Mouse (Mus musculus) lung, postnatal 0 days (tissue): ENCODE measurements at regions not wholly inside any gene's neighbourhood (a gene's known extent, or its start where the extent isn't known, plus 50 kb on each side); places are given as distances from the start of the nearest gene placed in this dataset.

ENCODE experiments used
- ATAC-seq: fragments of 200-750 bp; cut with Nextera tagmentation; 2 replicates; pipeline ENCODE4 v1.8.0; 2017; ENCODE audit warnings: moderate library complexity
- DNase-seq: peaks from one replicate; pipeline ENCODE4 v3.0.0-alpha.2; 2016; ENCODE audit warnings: low spot score
- H3K27ac ChIP-seq: fragments of 300-500 bp; sonication (generic); 2 replicates; pipeline ENCODE4 v1.5.1; 2014; ENCODE audit warnings: antibody characterized with exemption, mild to moderate bottlenecking, low read length, mixed read lengths
- H3K27me3 ChIP-seq: fragments of 300-500 bp; sonication (generic); replicated peaks from 2 replicates; pipeline ENCODE4 v1.6.1; 2014; ENCODE audit warnings: low read length, mixed read lengths; ENCODE audit not compliant: insufficient read depth
- H3K36me3 ChIP-seq: fragments of 300-500 bp; sonication (generic); 2 replicates; pipeline ENCODE4 v1.6.1; 2014; ENCODE audit warnings: low read length, mixed read lengths; ENCODE audit not compliant: insufficient read depth
- H3K4me1 ChIP-seq: fragments of 300-500 bp; sonication (generic); 2 replicates; pipeline ENCODE4 v1.6.1; 2014; ENCODE audit warnings: antibody characterized with exemption, low read depth, low read length, mixed read lengths; ENCODE audit not compliant: insufficient read depth
- H3K4me2 ChIP-seq: fragments of 300-500 bp; sonication (generic); replicated peaks from 2 replicates; pipeline ENCODE4 v1.6.1; 2014; ENCODE audit warnings: low read depth, mild to moderate bottlenecking, low read length, moderate library complexity, mixed read lengths
- H3K4me3 ChIP-seq: fragments of 300-500 bp; sonication (generic); 2 replicates; pipeline ENCODE4 v1.5.1; 2014; ENCODE audit warnings: low read depth, low read length
- H3K9ac ChIP-seq: fragments of 300-500 bp; sonication (generic); replicated peaks from 2 replicates; pipeline ENCODE4 v1.6.1; 2014; ENCODE audit warnings: low read depth, mild to moderate bottlenecking
- H3K9me3 ChIP-seq: fragments of 300-500 bp; sonication (generic); 2 replicates; pipeline ENCODE4 v1.6.1; 2016; ENCODE audit warnings: low read length, mixed read lengths
- CTCF ChIP-seq: IDR thresholded peaks from 2 replicates; pipeline ENCODE4 v1.5.1; 2016; ENCODE audit warnings: antibody characterized with exemption, mild to moderate bottlenecking
- EP300 ChIP-seq: IDR thresholded peaks from 2 replicates; pipeline ENCODE4 v1.6.1; 2016; ENCODE audit warnings: antibody characterized with exemption, mild to moderate bottlenecking, control low read depth
- WGBS: fragments of 180-500 bp; shearing (Covaris S2); extraction: QIAGEN DNeasy Blood & Tissue Kit; methylation state at CpG from one replicate; pipeline ENCODE4 v1.1.7; 2014; 5-methylcytosine and 5-hydroxymethylcytosine counted together

- H3K9ac ChIP-seq = no peak overlapping the region
- no peaks in the 10 kb centered on the region for H3K4me1 ChIP-seq
- 70% methylated on average over 5 of the region's 5 CpGs for WGBS
- H3K27ac ChIP-seq = no peak overlapping the region
- no peak overlapping the region for H3K4me3 ChIP-seq
- TF ChIP-seq CTCF = no peak
- no peak for TF ChIP-seq EP300
- ATAC-seq (no peak), DNase-seq (no peak)
- no peaks in the 10 kb centered on the region for H3K9me3 ChIP-seq
- H3K27me3 ChIP-seq = no peaks in the 10 kb centered on the region
- no peak overlapping the region for H3K4me2 ChIP-seq
- no peaks in the 10 kb centered on the region for H3K36me3 ChIP-seq
Observed at GRCm38 (mm10) chr19:52661009-52661408, 379.0 kb downstream of the Xpnpep1 start.

DNA sequence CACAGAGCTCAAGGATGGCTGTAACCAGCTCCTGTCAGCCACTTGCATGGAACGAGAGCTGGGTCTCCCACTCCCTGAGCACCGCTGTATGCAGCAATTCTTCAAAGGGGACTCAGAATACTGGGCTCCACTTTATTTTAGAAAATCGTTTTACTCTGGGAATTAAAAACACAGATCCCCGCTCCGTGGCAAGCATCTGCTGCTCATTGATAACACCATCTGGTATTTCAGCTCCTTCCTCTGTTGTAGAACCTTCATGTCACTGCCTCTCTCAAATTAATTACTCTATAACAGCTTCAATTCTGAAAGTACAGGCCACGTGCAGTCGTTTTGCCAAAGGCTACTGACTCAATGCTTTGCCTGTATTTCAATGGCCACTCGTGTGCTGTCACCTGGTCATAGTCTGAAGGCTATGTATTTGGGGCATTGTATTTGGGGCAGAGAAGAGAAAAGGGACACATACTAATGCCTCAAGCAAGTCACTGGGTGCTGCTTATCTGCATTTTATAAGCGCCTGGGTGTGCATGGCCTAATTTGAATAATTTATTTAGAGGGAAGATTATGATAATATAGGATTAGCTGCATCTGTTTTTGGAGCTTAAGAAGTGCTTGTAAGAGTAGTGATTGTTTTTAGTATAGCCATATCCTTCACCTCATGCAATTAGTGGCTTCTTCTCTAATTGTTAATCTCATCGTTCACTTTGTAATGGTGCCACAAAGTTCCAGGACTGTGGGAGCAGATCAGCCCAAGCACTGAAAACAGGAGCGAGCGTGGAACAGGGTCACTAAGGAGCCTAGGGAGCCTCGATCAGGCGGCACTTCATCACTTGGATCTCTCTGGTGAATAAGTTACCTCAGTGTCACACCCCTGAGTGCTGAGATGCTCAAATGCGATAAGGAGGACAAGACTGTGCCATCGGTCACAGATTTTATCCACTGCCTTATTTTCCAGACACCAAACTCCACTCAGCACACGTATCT is 383.3 kb downstream of the Ins1 start:
- Histone ChIP-seq H3K4me3 (no peak overlapping the region), H3K27me3 (no peaks in the 10 kb centered on the region), H3K4me2 (no peak overlapping the region)

DNA sequence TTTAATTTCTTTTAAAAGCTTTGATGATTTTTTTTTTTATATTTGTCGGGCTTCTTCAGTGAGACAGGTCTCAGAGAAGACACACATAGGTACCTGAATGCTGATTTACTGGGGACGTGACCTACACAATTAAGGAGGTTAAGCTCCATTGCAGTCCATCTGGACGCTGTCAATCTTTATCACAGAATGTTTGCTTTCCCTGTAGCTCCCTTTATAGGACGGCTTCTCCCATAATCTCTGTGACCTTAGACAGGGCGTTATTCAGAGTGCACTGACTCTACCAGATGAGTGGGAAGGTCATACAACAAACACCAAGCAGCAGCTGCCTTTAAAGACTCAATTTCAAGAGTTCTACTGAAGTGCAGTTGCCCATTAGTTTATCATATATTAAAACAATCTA is 376.1 kb downstream of the Ins1 start:
- Histone ChIP-seq H3K4me2 (no peak overlapping the region), H3K27ac (no peak overlapping the region), H3K4me3 (no peak overlapping the region), H3K36me3 (no peaks in the 10 kb centered on the region), H3K9me3 (no peaks in the 10 kb centered on the region), H3K9ac (no peak overlapping the region), H3K27me3 (no peaks in the 10 kb centered on the region), H3K4me1 (no peaks in the 10 kb centered on the region)
- TF ChIP-seq EP300 = no peak
- TF ChIP-seq CTCF = no peak
- 26% methylated on average over 5 of the region's 5 CpGs for WGBS
- no peak for ATAC-seq
- no peak for DNase-seq

More for the DNA sequence above, 383.3 kb downstream of the Ins1 start:
- Histone ChIP-seq H3K36me3 (no peaks in the 10 kb centered on the region), H3K9me3 (no peaks in the 10 kb centered on the region), H3K4me1 (no peaks in the 10 kb centered on the region), H3K27ac (no peak overlapping the region), H3K9ac (no peak overlapping the region)
- TF ChIP-seq CTCF (no peak), EP300 (no peak)
- ATAC-seq (no peak), DNase-seq (no peak)
- WGBS = 62% methylated on average over 17 of the region's 17 CpGs

DNA sequence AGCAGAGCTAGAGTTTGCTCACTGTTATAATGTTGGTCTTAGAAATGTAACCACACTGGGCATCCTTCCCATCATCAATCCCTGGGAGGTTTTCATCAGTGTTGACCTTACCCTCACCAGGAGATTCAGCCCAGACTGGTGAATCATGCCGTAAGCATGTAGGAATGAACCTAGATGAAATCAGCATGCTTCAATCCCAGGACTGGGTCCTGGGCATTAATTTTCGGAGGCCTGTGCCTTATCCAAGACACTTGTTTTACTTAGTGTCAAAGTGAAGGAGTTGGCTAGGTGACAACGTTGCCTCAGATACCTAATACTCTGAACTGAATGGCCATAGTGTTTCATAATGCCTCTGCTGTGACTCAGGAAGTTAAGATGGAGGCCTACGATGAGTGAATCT is 368.4 kb downstream of the Ins1 start:
- Histone ChIP-seq H3K4me1 (no peaks in the 10 kb centered on the region), H3K27ac (no peak overlapping the region), H3K4me2 (no peak overlapping the region), H3K27me3 (no peaks in the 10 kb centered on the region), H3K36me3 (no peaks in the 10 kb centered on the region), H3K4me3 (no peak overlapping the region), H3K9ac (no peak overlapping the region), H3K9me3 (no peaks in the 10 kb centered on the region)
- 62% methylated on average over 4 of the region's 4 CpGs for WGBS
- TF ChIP-seq EP300 (no peak), CTCF (no peak)
- DNase-seq (no peak), ATAC-seq (no peak)

- Histone ChIP-seq H3K9ac (no peak overlapping the region), H3K9me3 (no peaks in the 10 kb centered on the region), H3K27me3 (no peaks in the 10 kb centered on the region), H3K36me3 (no peaks in the 10 kb centered on the region), H3K4me2 (no peak overlapping the region), H3K27ac (no peak overlapping the region), H3K4me3 (no peak overlapping the region), H3K4me1 (no peaks in the 10 kb centered on the region)
- peak; percentile 76 for DNase-seq
- WGBS = 36% methylated on average over 5 of the region's 5 CpGs
- ATAC-seq = peak; percentile 96
- TF ChIP-seq EP300 (peak; percentile 58; the same call in 1 of the 2 replicates), CTCF (no peak)
Observed at GRCm38 (mm10) chr19:52624310-52624709, 360.2 kb downstream of the Ins1 start.

DNA sequence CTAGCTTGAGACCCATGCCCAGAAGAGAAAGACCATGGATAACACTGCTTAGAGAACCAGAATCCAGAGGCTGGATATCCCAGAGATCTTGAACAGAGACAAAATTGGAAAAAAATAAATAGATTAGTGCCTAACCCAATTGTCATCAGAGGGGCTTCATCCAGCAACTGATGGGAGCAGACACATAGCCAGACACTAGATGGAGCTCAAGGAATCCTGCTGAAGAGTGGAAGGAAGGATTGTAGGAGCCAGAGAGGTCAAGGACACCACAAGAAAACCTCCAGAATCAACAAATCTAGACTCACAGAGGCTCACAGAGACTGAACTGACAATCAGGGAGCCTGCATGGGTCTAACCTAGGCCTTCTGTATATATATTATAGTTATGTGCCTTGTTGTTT is 359.4 kb downstream of the Ins1 start:
- Histone ChIP-seq H3K9me3 (no peaks in the 10 kb centered on the region), H3K4me3 (no peak overlapping the region), H3K27me3 (no peaks in the 10 kb centered on the region), H3K4me1 (no peaks in the 10 kb centered on the region), H3K27ac (no peak overlapping the region), H3K4me2 (no peak overlapping the region), H3K9ac (no peak overlapping the region), H3K36me3 (no peaks in the 10 kb centered on the region)
- TF ChIP-seq CTCF = peak; percentile 53
- TF ChIP-seq EP300 = no peak
- ATAC-seq (peak; percentile 37; the same call in 1 of the 2 replicates), DNase-seq (peak; percentile 10)
